Mouse (Mus musculus) C2C12 (cell line): ENCODE measurements at regions not wholly inside any gene's neighbourhood (a gene's known extent, or its start where the extent isn't known, plus 50 kb on each side); places are given as distances from the start of the nearest gene placed in this dataset.

Experiments
- CTCF ChIP-seq: IDR thresholded peaks from one replicate; pipeline ENCODE4 v1.5.1; 2011; ENCODE audit not compliant: control insufficient read depth, insufficient read depth, insufficient read length
- MAX ChIP-seq: IDR thresholded peaks from one replicate; pipeline ENCODE4 v1.6.1; 2011; ENCODE audit warnings: mild to moderate bottlenecking, control low read depth
- MYOD1 ChIP-seq: IDR thresholded peaks from one replicate; pipeline ENCODE4 v1.6.1; 2011; ENCODE audit warnings: low read depth; ENCODE audit not compliant: control insufficient read depth, insufficient read length
- MYOG ChIP-seq: IDR thresholded peaks from one replicate; pipeline ENCODE4 v1.6.1; 2011; ENCODE audit not compliant: control insufficient read depth, insufficient read length; ENCODE audit errors: extremely low read depth
- USF1 ChIP-seq: IDR thresholded peaks from one replicate; pipeline ENCODE4 v1.6.1; 2011; ENCODE audit warnings: low read depth, mild to moderate bottlenecking, control low read depth, moderate library complexity

GRCm38 (mm10) chr4:7567687-7568393, 671.0 kb downstream of the Car8 start:
- TF ChIP-seq CTCF (no peak), MYOG (no peak), MAX (no peak), USF1 (no peak), MYOD1 (no peak)
